Mouse (Mus musculus) adrenal gland, adult (tissue): Measurements from ENCODE around the gene Thsd4.
"Not testable (repeated sequence)": the region's sequence is repeated elsewhere in the genome, so short reads cannot be mapped to it uniquely, and the experiment has no call there.

ENCODE experiments used
- DNase-seq, 2 experiments: peaks; one replicate each; pipeline ENCODE4 v3.0.0; 2022 to 2023; ENCODE audit warnings: low spot score in 1 of 2; ENCODE audit not compliant: inconsistent age in 2 of 2

Gene Thsd4

DNA sequence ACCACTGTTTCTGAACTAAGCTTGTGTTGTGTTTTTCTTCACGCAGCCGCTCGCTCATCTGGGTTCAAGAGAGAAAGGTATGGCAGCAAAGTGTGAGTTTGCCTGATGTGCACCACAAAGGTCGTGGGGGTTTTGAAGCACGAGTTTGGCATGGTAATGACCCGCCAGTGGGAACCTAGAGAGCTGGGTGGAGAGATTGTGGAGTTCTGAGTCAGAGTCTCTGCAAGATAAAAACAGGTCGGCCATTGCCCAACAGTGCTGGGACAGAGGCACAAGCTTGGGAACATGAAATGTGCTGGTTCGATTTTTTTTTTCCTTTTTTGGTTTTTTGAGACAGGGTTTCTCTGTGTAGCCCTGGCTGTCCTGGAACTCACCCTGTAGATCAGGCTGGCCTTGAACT is 249.5 kb downstream of the Thsd4 start:
- not testable (repeated sequence) for DNase-seq

- DNase-seq, result no peak
These were observed 249.9 kb downstream of the Thsd4 start for GRCm38 (mm10) chr9:60271940-60272339.

DNA sequence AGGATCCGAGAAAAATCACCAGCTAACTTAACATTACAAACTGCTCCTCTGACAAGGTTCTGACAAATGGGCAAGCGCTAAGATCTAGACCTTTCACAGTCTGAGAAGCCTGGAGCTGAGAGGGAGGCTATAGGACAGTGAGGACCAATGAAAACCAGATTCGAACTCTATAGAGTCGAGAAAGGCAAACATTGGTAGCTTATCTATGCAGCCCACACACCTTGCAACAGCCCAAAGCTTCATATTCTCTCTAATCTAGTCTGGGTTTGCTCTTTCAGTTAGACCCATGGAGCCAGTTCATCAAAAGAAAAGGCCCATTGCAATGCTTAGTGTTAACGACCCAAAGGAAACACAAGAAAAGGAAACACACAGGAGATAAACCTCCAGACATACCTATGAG is 252.0 kb downstream of the Thsd4 start:
- no peak for DNase-seq

GRCm38 (mm10) chr9:60267273-60267626 is 254.6 kb downstream of the Thsd4 start:
- no peak for DNase-seq

- no peak for DNase-seq
These were observed 255.1 kb downstream of the Thsd4 start for GRCm38 (mm10) chr9:60266583-60267272.

GRCm38 (mm10) chr9:60264586-60265325 is 257.1 kb downstream of the Thsd4 start:
- DNase-seq, result no peak

DNA sequence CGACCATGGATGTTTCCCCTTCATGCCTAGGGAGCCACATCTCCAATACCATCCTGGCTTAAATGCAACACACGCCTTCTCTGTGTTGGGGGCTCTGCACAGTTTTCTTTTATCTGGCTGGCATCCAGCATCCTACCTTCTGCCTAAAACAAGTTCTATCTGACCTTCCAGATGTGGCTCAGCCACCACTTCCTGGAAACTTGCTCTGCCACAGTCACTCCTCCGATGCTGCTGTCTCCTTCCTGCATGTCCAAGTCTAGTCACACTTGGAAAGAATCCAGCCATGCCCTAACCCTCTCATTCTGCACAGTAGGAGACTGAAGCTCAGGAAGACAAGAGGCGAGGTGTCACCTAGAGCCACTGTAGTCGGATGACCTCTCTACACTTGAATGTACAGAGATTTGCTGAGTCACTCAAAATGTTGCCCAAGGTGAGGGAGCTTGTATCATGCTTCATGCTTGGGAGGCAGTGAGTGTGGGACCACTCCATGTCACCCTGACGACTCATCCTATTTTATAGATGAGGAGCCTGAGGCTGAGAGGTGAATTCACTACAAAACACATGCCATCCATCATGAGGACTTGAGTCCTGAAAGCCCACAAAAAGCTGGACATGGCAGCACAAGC is 259.2 kb downstream of the Thsd4 start:
- no peak for DNase-seq

DNA sequence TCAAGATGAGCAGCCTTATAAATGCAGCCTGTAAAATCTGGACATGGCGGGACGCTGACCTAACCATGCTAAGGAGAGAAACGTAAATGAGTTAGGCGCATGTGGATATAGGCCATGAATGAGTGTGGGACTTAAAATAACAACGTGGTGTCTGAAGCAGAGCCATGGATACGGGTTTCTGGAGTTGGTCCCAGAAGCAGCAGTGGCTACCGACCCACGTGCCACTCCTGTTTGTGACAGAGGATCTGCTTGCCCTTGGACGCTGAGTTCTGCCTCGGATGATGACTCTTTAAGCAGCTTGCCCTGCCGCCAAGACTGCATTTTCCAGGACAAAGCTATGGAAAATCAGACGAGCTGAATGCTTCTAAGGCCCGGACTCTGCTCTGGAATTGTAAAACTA is 262.2 kb downstream of the Thsd4 start:
- no peak for DNase-seq

- peak in 1 of 2 experiments; percentile 10 for DNase-seq
These were observed 270.1 kb downstream of the Thsd4 start for GRCm38 (mm10) chr9:60251765-60252164.

- no peak for DNase-seq
These were observed 271.4 kb downstream of the Thsd4 start for GRCm38 (mm10) chr9:60250403-60250802.

GRCm38 (mm10) chr9:60247998-60248397 is 273.8 kb downstream of the Thsd4 start:
- no peak for DNase-seq

DNA sequence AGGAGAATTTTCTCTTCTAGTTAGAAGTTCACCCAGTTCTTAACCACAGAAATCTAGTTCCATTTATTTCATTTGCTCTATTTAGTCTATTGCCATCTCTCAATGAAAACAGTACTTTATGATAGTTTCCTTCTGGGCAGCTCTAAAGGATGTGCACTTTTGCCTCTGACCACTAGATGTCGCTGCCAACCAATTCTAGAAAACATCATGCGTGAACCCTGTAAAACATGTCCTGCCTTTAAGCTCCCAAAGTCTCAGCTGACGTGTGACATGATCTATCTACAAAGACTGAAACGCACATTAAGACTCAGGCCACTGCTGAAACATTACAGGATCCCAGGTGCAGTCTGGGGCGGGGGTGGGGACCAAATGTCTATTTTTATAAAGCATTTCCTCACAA is 276.9 kb downstream of the Thsd4 start:
- peak; percentile 56 to 89 for DNase-seq

GRCm38 (mm10) chr9:60243503-60243902 is 278.3 kb downstream of the Thsd4 start:
- DNase-seq, result peak in 1 of 2 experiments; percentile 60

GRCm38 (mm10) chr9:60237667-60238066 is 284.2 kb downstream of the Thsd4 start:
- peak; percentile 49 to 84 for DNase-seq

DNA sequence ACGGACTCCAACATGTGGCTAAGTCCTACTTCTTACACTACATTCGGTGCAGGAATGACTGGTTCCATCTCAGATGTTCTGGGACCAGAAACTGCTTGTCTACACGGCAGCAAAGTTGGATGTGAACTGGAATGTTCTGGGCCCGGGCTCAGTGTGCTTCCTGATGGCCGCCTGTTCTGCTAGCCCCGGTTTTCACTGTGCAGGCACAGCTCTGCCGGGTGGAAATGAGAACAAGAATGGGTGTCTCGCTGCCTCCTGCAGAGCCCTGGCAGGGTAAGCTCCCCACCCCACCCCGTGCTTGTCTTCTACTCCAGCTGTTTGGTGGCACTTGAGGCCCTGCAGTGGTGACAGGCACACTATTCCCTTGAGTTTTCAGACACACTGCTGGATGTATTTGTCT is 285.7 kb downstream of the Thsd4 start:
- DNase-seq, result no peak

DNA sequence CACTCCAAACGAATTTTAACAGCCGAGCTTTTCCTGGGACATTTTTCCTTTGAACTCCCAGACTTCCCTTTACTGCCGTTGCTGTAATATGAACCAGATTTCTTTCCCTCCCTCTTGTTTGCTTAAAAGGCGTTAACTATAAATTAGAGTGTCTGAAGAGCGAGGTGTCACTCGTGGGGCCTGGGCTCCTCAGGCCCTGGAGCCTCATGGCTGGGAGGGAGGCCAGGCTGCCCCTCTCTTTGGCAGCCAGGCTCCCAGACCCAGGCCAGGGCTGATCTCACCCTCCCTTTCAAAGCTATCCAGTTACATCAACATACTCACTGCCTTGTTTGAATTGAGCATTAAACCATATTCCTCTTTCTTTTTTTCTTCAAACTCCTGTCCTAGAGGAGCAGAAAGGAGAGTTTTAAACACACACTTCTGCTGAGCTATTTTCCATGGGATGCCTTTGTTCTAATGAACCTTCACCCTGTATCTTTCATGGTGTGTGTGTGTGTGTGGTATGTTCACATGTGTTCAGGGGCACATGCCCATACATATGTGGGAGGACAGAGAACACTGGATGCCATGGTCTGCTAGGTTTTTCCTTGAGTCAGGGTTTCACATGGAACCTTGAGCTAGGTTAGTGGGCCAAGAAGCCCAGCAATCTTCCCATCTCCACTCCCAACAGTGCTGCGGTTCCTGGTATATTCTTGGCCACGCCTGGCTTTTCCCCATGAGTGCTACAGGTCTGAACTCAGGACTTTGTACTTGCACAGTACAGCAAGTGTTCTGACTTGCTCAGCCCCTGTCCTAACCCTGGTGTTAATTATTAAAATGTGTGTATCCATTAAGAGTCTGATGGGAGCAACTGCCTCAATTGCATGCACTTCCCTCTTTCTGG is 287.4 kb downstream of the Thsd4 start:
- DNase-seq, result no peak

GRCm38 (mm10) chr9:60231981-60232881 is 289.6 kb downstream of the Thsd4 start:
- no peak for DNase-seq

- DNase-seq, result no peak
These were observed 292.4 kb downstream of the Thsd4 start for GRCm38 (mm10) chr9:60229496-60229895.

DNA sequence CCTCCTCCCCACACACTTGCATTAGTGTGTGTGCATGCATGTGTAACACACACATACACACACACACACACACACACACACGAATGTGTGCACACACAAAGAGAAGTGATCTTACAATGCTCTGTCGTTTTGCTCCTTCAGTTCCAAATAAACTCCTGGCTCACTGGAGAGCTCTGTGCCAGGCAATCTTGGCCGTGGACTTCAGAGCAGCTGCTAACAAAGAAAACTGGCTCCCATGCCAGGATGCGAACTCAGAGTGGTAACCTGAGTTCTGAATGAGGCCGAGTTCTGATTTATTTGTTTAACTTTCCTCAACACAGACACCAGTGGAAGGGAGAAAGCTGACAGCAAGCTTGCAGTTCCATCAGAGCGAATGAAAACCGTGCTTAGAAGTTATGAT is 294.1 kb downstream of the Thsd4 start:
- no peak for DNase-seq

DNA sequence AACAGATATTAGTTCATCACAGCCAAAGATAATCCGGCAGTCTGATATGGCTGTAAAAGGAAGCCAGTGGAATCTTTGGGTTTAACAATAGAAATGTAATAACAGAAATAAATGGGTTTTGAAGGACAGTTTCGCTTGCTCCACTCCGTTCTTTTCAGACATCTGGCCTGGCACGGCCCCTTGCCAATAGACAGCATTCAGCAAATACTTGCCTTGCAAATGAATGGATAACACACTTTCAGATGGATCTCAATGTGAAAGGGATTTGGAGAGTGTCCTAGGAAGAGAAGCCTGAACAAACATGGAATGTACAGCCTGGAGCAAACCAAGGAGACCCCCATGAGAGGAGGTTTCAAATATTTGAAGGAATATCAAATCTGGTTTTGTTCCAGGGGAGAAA is 295.2 kb downstream of the Thsd4 start:
- no peak for DNase-seq
